Mouse (Mus musculus) ES-Bruce4 (cell line): Measurements from ENCODE around the gene Elob.

Experiments
- CTCF ChIP-seq: IDR thresholded peaks from one replicate; pipeline ENCODE4 v1.8.1; 2011; ENCODE audit warnings: low read depth, low read length
- EP300 ChIP-seq: IDR thresholded peaks from 2 replicates; pipeline ENCODE4 v1.6.1; 2011; ENCODE audit warnings: low read depth, low read length; ENCODE audit not compliant: insufficient read depth
- POLR2A ChIP-seq: IDR thresholded peaks from one replicate; pipeline ENCODE4 v1.8.1; 2011; ENCODE audit warnings: low read length; ENCODE audit not compliant: insufficient read depth

DNA sequence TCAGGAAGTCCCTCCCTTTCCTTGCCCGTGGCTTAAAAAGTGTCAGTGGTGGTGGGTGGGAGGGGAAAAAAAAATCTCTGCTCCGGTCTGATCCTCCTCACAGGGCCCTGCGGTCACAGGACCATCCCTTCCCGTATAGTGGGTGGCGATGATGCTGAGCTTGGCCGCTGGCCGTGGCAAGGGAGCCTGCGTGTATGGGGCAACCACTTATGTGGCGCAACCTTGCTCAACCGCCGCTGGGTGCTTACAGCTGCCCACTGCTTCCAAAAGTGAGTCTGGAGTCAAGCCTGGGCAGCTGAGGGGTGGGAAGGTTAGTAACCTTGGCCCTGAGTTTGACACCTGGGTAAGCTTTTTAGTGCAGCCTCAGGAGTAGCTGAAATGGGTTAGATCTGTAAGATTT lies 39.6 kb upstream of the Elob start:
- no peak for TF ChIP-seq CTCF
- no peak for TF ChIP-seq POLR2A
- no peak for TF ChIP-seq EP300
